Mouse (Mus musculus) bone marrow, adult 2 months (tissue): ENCODE data around the gene Grn.

Experiments used
- CTCF ChIP-seq: fragments of 200-500 bp; IDR thresholded peaks from 2 replicates; pipeline ENCODE4 v1.5.1; 2011; ENCODE audit warnings: low read length, control low read depth; ENCODE audit not compliant: control insufficient read depth, insufficient read depth
- POLR2A ChIP-seq: fragments of 200-500 bp; IDR thresholded peaks from 2 replicates; pipeline ENCODE4 v1.6.1; 2011; ENCODE audit warnings: low read depth, mild to moderate bottlenecking, control low read depth, low read length, borderline replicate concordance; ENCODE audit not compliant: control insufficient read depth

DNA sequence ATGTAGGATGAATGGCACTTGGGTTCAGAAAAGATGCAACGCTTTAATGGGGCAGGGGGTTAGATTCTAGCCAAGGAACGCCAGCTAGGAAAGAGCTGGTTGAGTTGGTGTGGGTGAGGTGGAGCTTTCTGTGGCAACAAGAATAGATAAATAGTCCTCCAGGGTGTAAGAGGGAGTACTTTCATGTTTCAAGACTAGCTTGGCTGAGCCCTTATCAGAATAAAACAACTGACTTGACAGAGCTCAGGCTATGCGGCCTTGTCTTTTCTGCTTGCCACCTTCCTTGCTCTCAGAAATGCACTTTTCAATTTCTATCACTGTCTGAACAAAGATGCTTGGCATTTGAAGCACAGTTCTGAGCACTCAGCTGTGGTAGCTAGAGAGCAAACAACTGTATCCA lies 44.9 kb downstream of the Grn start:
- TF ChIP-seq CTCF (no peak), POLR2A (no peak)
